Mouse (Mus musculus) spleen, embryonic (tissue): ENCODE results near the gene Alkbh6.

Experiments
- CTCF ChIA-PET: fragments of 350-600 bp; sonication (Branson Sonifier 250); formaldehyde crosslinking; loops from one replicate; lab custom pipeline; 2022; lab: Charles Lee

The Alkbh6 gene

GRCm38 (mm10) chr7:30326427-30326826 lies 17.9 kb downstream of the Alkbh6 start:
- CTCF ChIA-PET, result no interaction called here

- CTCF ChIA-PET, result interaction anchor here (0.6 kb wide), 1 partner anchor 948 kb away, joined by 3 read pairs; no protein-coding TSS in a partner anchor
Observed at GRCm38 (mm10) chr7:30327140-30327539, 18.6 kb downstream of the Alkbh6 start.

GRCm38 (mm10) chr7:30328379-30328778 lies 19.9 kb downstream of the Alkbh6 start:
- CTCF ChIA-PET, result no interaction called here

- CTCF ChIA-PET, result interaction anchor here (0.6 to 1.0 kb wide), 2 partner anchors 13 to 315 kb away, joined by 5 to 6 read pairs; no protein-coding TSS in a partner anchor
Observed at GRCm38 (mm10) chr7:30331887-30332286, 23.4 kb downstream of the Alkbh6 start.

- CTCF ChIA-PET, result interaction anchor here (0.6 to 1.0 kb wide), 4 partner anchors 12 to 499 kb away, joined by 3 to 6 read pairs (median 5); no protein-coding TSS in a partner anchor
Observed at GRCm38 (mm10) chr7:30332622-30333259, 24.2 kb downstream of the Alkbh6 start.

GRCm38 (mm10) chr7:30333436-30333835 lies 24.9 kb downstream of the Alkbh6 start:
- CTCF ChIA-PET, result interaction anchor here (0.6 kb wide), 1 partner anchor 159 kb away, joined by 3 read pairs; no protein-coding TSS in a partner anchor

GRCm38 (mm10) chr7:30334563-30334962 lies 26.0 kb downstream of the Alkbh6 start:
- CTCF ChIA-PET, result no interaction called here

GRCm38 (mm10) chr7:30335688-30336087 lies 27.2 kb downstream of the Alkbh6 start:
- CTCF ChIA-PET, result interaction anchor here (0.6 kb wide), 1 partner anchor 54 kb away, joined by 7 read pairs; no protein-coding TSS in a partner anchor

- CTCF ChIA-PET, result interaction anchor here (0.6 kb wide), 1 partner anchor 55 kb away, joined by 7 read pairs; no protein-coding TSS in a partner anchor
Observed at GRCm38 (mm10) chr7:30336384-30336783, 27.9 kb downstream of the Alkbh6 start.

GRCm38 (mm10) chr7:30339432-30340109 lies 31.1 kb downstream of the Alkbh6 start:
- CTCF ChIA-PET, result no interaction called here

- CTCF ChIA-PET, result interaction anchor here (0.6 kb wide), 1 partner anchor 204 kb away, joined by 4 read pairs; no protein-coding TSS in a partner anchor
Observed at GRCm38 (mm10) chr7:30346635-30347379, 38.3 kb downstream of the Alkbh6 start.

GRCm38 (mm10) chr7:30347828-30348227 lies 39.3 kb downstream of the Alkbh6 start:
- CTCF ChIA-PET, result interaction anchor here (0.7 kb wide), 1 partner anchor 788 kb away, joined by 3 read pairs; no protein-coding TSS in a partner anchor

GRCm38 (mm10) chr7:30353279-30353822 lies 44.8 kb downstream of the Alkbh6 start:
- CTCF ChIA-PET, result interaction anchor here (0.7 kb wide), 1 partner anchor 83 kb away, joined by 3 read pairs; no protein-coding TSS in a partner anchor

- CTCF ChIA-PET, result interaction anchor here (0.6 to 0.7 kb wide), 2 partner anchors 72 to 83 kb away, joined by 3 read pairs; no protein-coding TSS in a partner anchor
Observed at GRCm38 (mm10) chr7:30354059-30354458, 45.5 kb downstream of the Alkbh6 start.

GRCm38 (mm10) chr7:30358378-30359186 lies 50.1 kb downstream of the Alkbh6 start:
- CTCF ChIA-PET, result no interaction called here

- CTCF ChIA-PET, result no interaction called here
Observed at GRCm38 (mm10) chr7:30359276-30359865, 50.9 kb downstream of the Alkbh6 start.

- CTCF ChIA-PET, result no interaction called here
Observed at GRCm38 (mm10) chr7:30360028-30360427, 51.5 kb downstream of the Alkbh6 start.

- CTCF ChIA-PET, result no interaction called here
Observed at GRCm38 (mm10) chr7:30362652-30363343, 54.3 kb downstream of the Alkbh6 start, which contains the start of gene Lrfn3. Gene Lrfn3, minus strand, starts transcription at chr7:30362772.

GRCm38 (mm10) chr7:30363344-30363738 lies 54.8 kb downstream of the Alkbh6 start:
- CTCF ChIA-PET, result no interaction called here
